Mouse (Mus musculus) heart, embryonic 13.5 days (tissue): ENCODE results near the gene Sgip1. TPM values are rescaled to one million over a fixed set of nuclear protein-coding genes. Genes with fewer than 3 reads are reported as not detected.

Source experiments
- ATAC-seq: fragments of 200-750 bp; cut with Nextera tagmentation; 2 replicates; pipeline ENCODE4 v1.8.0; 2017; ENCODE audit warnings: moderate TSS enrichment; ENCODE audit not compliant: insufficient number of reproducible peaks, low FRiP score, low TSS enrichment; ENCODE audit errors: extremely low read depth
- H3K27ac ChIP-seq: fragments of 300-500 bp; sonication (generic); replicated peaks from 2 replicates; pipeline ENCODE4 v1.5.1; 2015; ENCODE audit warnings: moderate library complexity, mild to moderate bottlenecking, inconsistent platforms
- H3K27me3 ChIP-seq: fragments of 300-500 bp; sonication (generic); replicated peaks from 2 replicates; pipeline ENCODE4 v1.6.1; 2015; ENCODE audit warnings: mild to moderate bottlenecking, inconsistent platforms
- H3K36me3 ChIP-seq: fragments of 300-500 bp; sonication (generic); 2 replicates; pipeline ENCODE4 v1.6.1; 2015; ENCODE audit warnings: mild to moderate bottlenecking, inconsistent platforms
- H3K4me1 ChIP-seq: fragments of 300-500 bp; sonication (generic); 2 replicates; pipeline ENCODE4 v1.6.1; 2015; ENCODE audit warnings: inconsistent platforms
- H3K4me2 ChIP-seq: fragments of 300-500 bp; sonication (generic); 2 replicates; pipeline ENCODE4 v1.6.1; 2015; ENCODE audit warnings: inconsistent platforms, mild to moderate bottlenecking, moderate library complexity
- H3K4me3 ChIP-seq: fragments of 300-500 bp; sonication (generic); 2 replicates; pipeline ENCODE4 v1.5.1; 2015; ENCODE audit warnings: moderate library complexity, mild to moderate bottlenecking, inconsistent platforms
- H3K9ac ChIP-seq: fragments of 300-500 bp; sonication (generic); 2 replicates; pipeline ENCODE4 v1.6.1; 2015; ENCODE audit warnings: inconsistent platforms, mild to moderate bottlenecking, moderate library complexity
- H3K9me3 ChIP-seq: fragments of 300-500 bp; sonication (generic); 2 replicates; pipeline ENCODE4 v1.6.1; 2016; ENCODE audit warnings: inconsistent platforms
- WGBS: fragments of 180-500 bp; shearing (Covaris S2); methylation state at CpG from one replicate; pipeline ENCODE4 v1.1.7; 2015; ENCODE audit warnings: mixed read lengths; 5-methylcytosine and 5-hydroxymethylcytosine counted together
- polyA plus RNA-seq: library from polyadenylated mRNA; unstranded; fragments of >200 nt; fragmentation: Nextera tagmentation; extraction: Ambion mirVana; gene quantifications from 2 replicates; pipeline ENCODE4 v1.2.1, GENCODE M21; 2015

Gene Sgip1
- polyA plus RNA-seq, 1 experiment from 2014 or later, result 1.3 TPM

- peaks cover 10% of the 10 kb centered on the region for H3K4me1 ChIP-seq
- no peaks in the 10 kb centered on the region for H3K9me3 ChIP-seq
- H3K27ac ChIP-seq, result no peak overlapping the region
- no peak overlapping the region for H3K4me3 ChIP-seq
- no peak overlapping the region for H3K9ac ChIP-seq
- 63% methylated on average over 15 of the region's 15 CpGs for WGBS
- no peak for ATAC-seq
- no peaks in the 10 kb centered on the region for H3K27me3 ChIP-seq
- no peaks in the 10 kb centered on the region for H3K36me3 ChIP-seq
- H3K4me2 ChIP-seq, result no peak overlapping the region
Observed at GRCm38 (mm10) chr4:103005190-103005945, 264.3 kb downstream of the Sgip1 start.

- peaks cover 10% of the 10 kb centered on the region for H3K4me1 ChIP-seq
- no peak overlapping the region for H3K9ac ChIP-seq
- H3K27ac ChIP-seq, result no peak overlapping the region
- no peak overlapping the region for H3K4me3 ChIP-seq
- WGBS, result 61% methylated on average over 5 of the region's 5 CpGs
- no peaks in the 10 kb centered on the region for H3K9me3 ChIP-seq
- H3K27me3 ChIP-seq, result no peaks in the 10 kb centered on the region
- no peaks in the 10 kb centered on the region for H3K36me3 ChIP-seq
- no peak overlapping the region for H3K4me2 ChIP-seq
- no peak for ATAC-seq
Observed at GRCm38 (mm10) chr4:103006266-103006665, 265.2 kb downstream of the Sgip1 start.

DNA sequence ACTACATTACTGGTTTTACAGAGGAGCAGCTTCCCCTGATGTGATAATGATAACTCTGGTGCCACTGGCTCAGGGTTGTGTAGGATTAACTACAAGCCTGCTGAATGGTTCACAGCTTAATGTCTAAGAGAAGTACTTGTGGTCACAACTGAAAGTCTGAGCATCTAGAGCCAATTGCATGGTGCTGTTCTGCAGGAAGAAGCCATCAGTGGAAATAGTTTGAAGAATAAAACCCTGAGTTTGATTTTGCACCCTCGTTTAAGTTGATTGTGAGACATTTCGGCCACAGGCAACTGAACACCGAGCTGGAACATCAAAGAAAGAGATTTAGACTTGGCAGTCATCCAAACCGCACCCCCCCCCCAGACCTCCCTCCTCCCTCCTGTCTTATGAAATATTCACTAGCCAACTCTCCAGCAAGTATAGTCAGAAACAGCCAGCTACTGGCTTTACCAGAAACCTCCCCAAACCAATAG lies 265.9 kb downstream of the Sgip1 start:
- Histone ChIP-seq H3K27ac (no peak overlapping the region), H3K9ac (no peak overlapping the region), H3K4me2 (no peak overlapping the region), H3K4me1 (peaks cover 14% of the 10 kb centered on the region), H3K9me3 (no peaks in the 10 kb centered on the region), H3K36me3 (no peaks in the 10 kb centered on the region), H3K27me3 (no peaks in the 10 kb centered on the region), H3K4me3 (no peak overlapping the region)
- no peak for ATAC-seq
- WGBS, result 21% methylated on average over 4 of the region's 4 CpGs

DNA sequence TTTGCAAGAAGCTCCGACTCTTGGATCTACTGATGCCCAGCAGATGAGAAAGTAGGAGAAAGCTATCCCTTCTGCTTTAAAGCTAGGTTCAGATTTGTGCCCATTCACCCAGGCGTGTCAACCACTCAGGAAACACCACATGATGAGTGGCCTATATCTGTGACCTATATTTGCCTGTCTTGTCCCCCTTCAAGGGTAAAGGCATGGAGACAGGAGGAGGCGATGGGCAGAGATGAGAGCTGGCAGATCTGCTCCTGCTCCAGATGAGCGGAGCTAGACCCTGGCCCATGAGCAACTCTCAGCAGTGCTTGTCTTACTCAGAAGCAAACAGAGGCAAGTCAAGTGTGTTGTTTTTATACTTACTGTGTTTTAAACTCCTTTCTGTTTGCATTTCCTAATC lies 269.6 kb downstream of the Sgip1 start:
- Histone ChIP-seq H3K9ac (no peak overlapping the region), H3K9me3 (no peaks in the 10 kb centered on the region), H3K27me3 (no peaks in the 10 kb centered on the region), H3K4me3 (no peak overlapping the region), H3K4me1 (peaks cover 21% of the 10 kb centered on the region), H3K36me3 (no peaks in the 10 kb centered on the region), H3K4me2 (no peak overlapping the region), H3K27ac (no peak overlapping the region)
- ATAC-seq, result no peak
- 82% methylated on average over 4 of the region's 4 CpGs for WGBS

DNA sequence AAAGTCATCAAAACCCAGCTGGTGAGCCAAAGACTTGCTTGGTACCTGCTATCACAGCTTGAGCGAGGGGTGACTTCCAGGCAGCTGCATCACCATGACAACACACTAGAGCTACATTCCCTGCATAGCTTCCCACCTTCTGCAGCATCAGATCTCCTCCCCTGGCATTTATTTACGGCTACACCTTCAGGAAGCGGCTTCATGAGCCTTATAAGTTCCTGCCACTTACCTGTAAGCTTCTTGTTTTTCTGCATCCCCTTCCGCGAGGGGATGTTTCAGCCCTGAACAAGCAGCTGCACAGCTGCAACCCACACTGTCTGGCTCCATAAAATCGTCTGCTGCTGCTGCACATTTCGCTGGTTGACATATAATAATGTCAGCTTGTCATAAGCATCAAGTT lies 270.7 kb downstream of the Sgip1 start:
- Histone ChIP-seq H3K4me2 (no peak overlapping the region), H3K27me3 (no peaks in the 10 kb centered on the region), H3K9me3 (no peaks in the 10 kb centered on the region), H3K36me3 (no peaks in the 10 kb centered on the region), H3K9ac (no peak overlapping the region), H3K4me1 (peaks cover 16% of the 10 kb centered on the region), H3K27ac (no peak overlapping the region), H3K4me3 (no peak overlapping the region)
- ATAC-seq, result no peak
- WGBS, result 35% methylated on average over 7 of the region's 7 CpGs

GRCm38 (mm10) chr4:103013490-103013889 lies 272.4 kb downstream of the Sgip1 start:
- H3K4me2 ChIP-seq, result peak overlapping the region; percentile 38; the same call in 1 of the 2 replicates
- 9% methylated on average over 4 of the region's 4 CpGs for WGBS
- no peak overlapping the region for H3K9ac ChIP-seq
- no peaks in the 10 kb centered on the region for H3K9me3 ChIP-seq
- H3K4me3 ChIP-seq, result no peak overlapping the region
- no peak overlapping the region for H3K27ac ChIP-seq
- H3K27me3 ChIP-seq, result no peaks in the 10 kb centered on the region
- peaks cover 10% of the 10 kb centered on the region for H3K4me1 ChIP-seq
- no peak for ATAC-seq
- no peaks in the 10 kb centered on the region for H3K36me3 ChIP-seq

Other genes with a start within 250 kb of the Sgip1 start
- gene Tctex1d1, start 237.3 kb downstream of the Sgip1 start, polyA plus RNA-seq, result 0.33 and 0.51 TPM in 2 replicates